Mouse (Mus musculus) hindbrain, embryonic 11.5 days (tissue): ENCODE results near the gene Usp32. TPM values are rescaled to one million over a fixed set of nuclear protein-coding genes. Genes with fewer than 3 reads are reported as not detected.

Source experiments
- ATAC-seq: fragments of 200-750 bp; cut with Nextera tagmentation; 2 replicates; pipeline ENCODE4 v1.8.0; 2017; ENCODE audit warnings: mild to moderate bottlenecking, moderate TSS enrichment, moderate library complexity; ENCODE audit not compliant: low FRiP score
- DNase-seq: peaks from one replicate; pipeline ENCODE4 v3.0.0-alpha.2; 2015; ENCODE audit warnings: low spot score
- H3K27ac ChIP-seq: fragments of 300-500 bp; sonication (generic); 2 replicates; pipeline ENCODE4 v1.5.1; 2014; ENCODE audit warnings: mild to moderate bottlenecking, low read depth, low read length
- H3K27me3 ChIP-seq: fragments of 300-500 bp; sonication (generic); 2 replicates; pipeline ENCODE4 v1.6.1; 2014; ENCODE audit warnings: mild to moderate bottlenecking, low read length, moderate library complexity, mixed read lengths; ENCODE audit not compliant: control insufficient read depth, insufficient read depth
- H3K36me3 ChIP-seq: fragments of 300-500 bp; sonication (generic); 2 replicates; pipeline ENCODE4 v1.6.1; 2014; ENCODE audit warnings: mild to moderate bottlenecking, low read length, moderate library complexity, mixed read lengths; ENCODE audit not compliant: control insufficient read depth, insufficient read depth
- H3K4me1 ChIP-seq: fragments of 300-500 bp; sonication (generic); replicated peaks from 2 replicates; pipeline ENCODE4 v1.6.1; 2014; ENCODE audit warnings: low read length, mixed read lengths; ENCODE audit not compliant: control insufficient read depth, insufficient read depth
- H3K4me2 ChIP-seq: fragments of 300-500 bp; sonication (generic); replicated peaks from 2 replicates; pipeline ENCODE4 v1.6.1; 2014; ENCODE audit warnings: mild to moderate bottlenecking, low read depth, low read length
- H3K4me3 ChIP-seq: fragments of 300-500 bp; sonication (generic); 2 replicates; pipeline ENCODE4 v1.5.1; 2014; ENCODE audit warnings: low read depth, low read length
- H3K9ac ChIP-seq: fragments of 300-500 bp; sonication (generic); 2 replicates; pipeline ENCODE4 v1.6.1; 2014; ENCODE audit warnings: low read depth, low read length
- H3K9me3 ChIP-seq: fragments of 300-500 bp; sonication (generic); 2 replicates; pipeline ENCODE4 v1.6.1; 2016; ENCODE audit warnings: low read length; ENCODE audit not compliant: control insufficient read depth
- WGBS: fragments of 180-500 bp; shearing (Covaris S2); extraction: QIAGEN DNeasy Blood & Tissue Kit; methylation state at CpG from one replicate; pipeline ENCODE4 v1.1.7; 2014; 5-methylcytosine and 5-hydroxymethylcytosine counted together
- polyA plus RNA-seq: library from polyadenylated mRNA; unstranded; fragments of >200 nt; fragmentation: Nextera tagmentation; extraction: Ambion mirVana; gene quantifications from 2 replicates; pipeline ENCODE4 v1.2.1, GENCODE M21; 2014

Usp32 gene
- polyA plus RNA-seq, 1 experiment from 2014 or later = 13.2 TPM

GRCm38 (mm10) chr11:84959181-84959580 is 180.8 kb downstream of the Usp32 start:
- peaks cover 26% of the 10 kb centered on the region for H3K27me3 ChIP-seq
- H3K36me3 ChIP-seq = no peaks in the 10 kb centered on the region
- H3K9ac ChIP-seq = no peak overlapping the region
- H3K4me1 ChIP-seq = peaks cover 7% of the 10 kb centered on the region; the same call in 1 of the 2 replicates
- H3K9me3 ChIP-seq = no peaks in the 10 kb centered on the region
- no peak for ATAC-seq
- WGBS = 31% methylated on average over 5 of the region's 5 CpGs
- no peak for DNase-seq
- no peak overlapping the region for H3K27ac ChIP-seq
- H3K4me2 ChIP-seq = no peak overlapping the region
- no peak overlapping the region for H3K4me3 ChIP-seq

- no peak for ATAC-seq
- WGBS = under 1% methylated on average over 11 of the region's 11 CpGs
- H3K27me3 ChIP-seq = peaks cover 26% of the 10 kb centered on the region
These were observed 181.7 kb downstream of the Usp32 start for GRCm38 (mm10) chr11:84958271-84958630.

GRCm38 (mm10) chr11:84957591-84958270 is 182.2 kb downstream of the Usp32 start, which contains the start of gene Car4:
Gene Car4, plus strand, starts transcription at chr11:84957786.
- ATAC-seq (no peak), DNase-seq (peak; percentile 50)
- Histone ChIP-seq H3K9ac (0 out of 2 replicates have a peak within 1 kb of the TSS, but pooled peaks have one; percentile 15), H3K9me3 (no peaks in the 10 kb centered on the region), H3K27me3 (peaks cover 26% of the 10 kb centered on the region), H3K4me3 (peak within 1 kb of the TSS; percentile 32), H3K27ac (no peak within 1 kb of the TSS), H3K4me2 (peak within 1 kb of the TSS; percentile 53), H3K4me1 (peaks cover 7% of the 10 kb centered on the region; the same call in 1 of the 2 replicates), H3K36me3 (no peaks in the 10 kb centered on the region)
- WGBS = under 1% methylated on average over 48 of the region's 49 CpGs

More at GRCm38 (mm10) chr11:84958271-84958630, 181.7 kb downstream of the Usp32 start:
- no peak overlapping the region for H3K27ac ChIP-seq
- H3K9me3 ChIP-seq = no peaks in the 10 kb centered on the region
- DNase-seq = no peak
- no peak overlapping the region for H3K9ac ChIP-seq
- no peaks in the 10 kb centered on the region for H3K36me3 ChIP-seq
- peak overlapping the region; percentile 32 for H3K4me3 ChIP-seq
- H3K4me2 ChIP-seq = peak overlapping the region; percentile 53; the same call in 1 of the 2 replicates
- peaks cover 7% of the 10 kb centered on the region; the same call in 1 of the 2 replicates for H3K4me1 ChIP-seq

GRCm38 (mm10) chr11:84957171-84957570 is 182.8 kb downstream of the Usp32 start:
- H3K27ac ChIP-seq = no peak overlapping the region
- ATAC-seq (no peak), DNase-seq (no peak)
- 9% methylated on average over 15 of the region's 15 CpGs for WGBS
- no peak overlapping the region for H3K9ac ChIP-seq
- H3K4me2 ChIP-seq = peak overlapping the region; percentile 53; the same call in 1 of the 2 replicates
- no peaks in the 10 kb centered on the region for H3K9me3 ChIP-seq
- peaks cover 7% of the 10 kb centered on the region; the same call in 1 of the 2 replicates for H3K4me1 ChIP-seq
- H3K36me3 ChIP-seq = no peaks in the 10 kb centered on the region
- peaks cover 26% of the 10 kb centered on the region for H3K27me3 ChIP-seq
- H3K4me3 ChIP-seq = peak overlapping the region; percentile 32

- WGBS = 33% methylated on average over 5 of the region's 5 CpGs
- peaks cover 26% of the 10 kb centered on the region for H3K27me3 ChIP-seq
These were observed 183.6 kb downstream of the Usp32 start for GRCm38 (mm10) chr11:84956400-84956799.

GRCm38 (mm10) chr11:84952611-84953010 is 187.3 kb downstream of the Usp32 start:
- H3K9ac ChIP-seq = no peak overlapping the region
- H3K4me1 ChIP-seq = no peaks in the 10 kb centered on the region
- WGBS = 53% methylated on average over 2 of the region's 2 CpGs
- H3K36me3 ChIP-seq = no peaks in the 10 kb centered on the region
- no peak for ATAC-seq
- peaks cover 8% of the 10 kb centered on the region for H3K27me3 ChIP-seq
- no peak overlapping the region for H3K4me2 ChIP-seq
- no peaks in the 10 kb centered on the region for H3K9me3 ChIP-seq
- H3K4me3 ChIP-seq = no peak overlapping the region
- H3K27ac ChIP-seq = no peak overlapping the region
- DNase-seq = no peak

More at GRCm38 (mm10) chr11:84956400-84956799, 183.6 kb downstream of the Usp32 start:
- no peaks in the 10 kb centered on the region for H3K9me3 ChIP-seq
- peaks cover 7% of the 10 kb centered on the region; the same call in 1 of the 2 replicates for H3K4me1 ChIP-seq
- no peak overlapping the region for H3K4me3 ChIP-seq
- ATAC-seq (no peak), DNase-seq (no peak)
- no peak overlapping the region for H3K9ac ChIP-seq
- H3K27ac ChIP-seq = no peak overlapping the region
- no peak overlapping the region for H3K4me2 ChIP-seq
- H3K36me3 ChIP-seq = no peaks in the 10 kb centered on the region

- no peak overlapping the region for H3K4me2 ChIP-seq
- ATAC-seq = no peak
- no peak for DNase-seq
- peaks cover 5% of the 10 kb centered on the region; the same call in 1 of the 2 replicates for H3K4me1 ChIP-seq
- H3K36me3 ChIP-seq = no peaks in the 10 kb centered on the region
- H3K27me3 ChIP-seq = no peaks in the 10 kb centered on the region
- WGBS = 57% methylated on average over 3 of the region's 3 CpGs
- no peak overlapping the region for H3K27ac ChIP-seq
- no peaks in the 10 kb centered on the region for H3K9me3 ChIP-seq
- H3K9ac ChIP-seq = no peak overlapping the region
- H3K4me3 ChIP-seq = no peak overlapping the region
These were observed 191.4 kb downstream of the Usp32 start for GRCm38 (mm10) chr11:84948526-84948925.

GRCm38 (mm10) chr11:84948114-84948513 is 191.8 kb downstream of the Usp32 start:
- Histone ChIP-seq H3K27ac (no peak overlapping the region), H3K4me1 (peaks cover 5% of the 10 kb centered on the region; the same call in 1 of the 2 replicates), H3K36me3 (no peaks in the 10 kb centered on the region), H3K9me3 (no peaks in the 10 kb centered on the region), H3K4me2 (no peak overlapping the region), H3K9ac (no peak overlapping the region), H3K27me3 (no peaks in the 10 kb centered on the region), H3K4me3 (no peak overlapping the region)
- no peak for ATAC-seq
- 43% methylated on average over 3 of the region's 3 CpGs for WGBS
- no peak for DNase-seq

GRCm38 (mm10) chr11:84947206-84947605 is 192.8 kb downstream of the Usp32 start:
- Histone ChIP-seq H3K27ac (no peak overlapping the region), H3K4me3 (no peak overlapping the region), H3K9ac (no peak overlapping the region), H3K27me3 (no peaks in the 10 kb centered on the region), H3K4me2 (no peak overlapping the region), H3K36me3 (no peaks in the 10 kb centered on the region), H3K4me1 (peaks cover 5% of the 10 kb centered on the region; the same call in 1 of the 2 replicates), H3K9me3 (no peaks in the 10 kb centered on the region)
- no peak for DNase-seq
- no peak for ATAC-seq
- 70% methylated on average over 6 of the region's 6 CpGs for WGBS
